Mouse (Mus musculus) hindbrain, postnatal 0 days (tissue): ENCODE measurements around the gene Abcb9. TPM values are rescaled to one million over a fixed set of nuclear protein-coding genes. Genes with fewer than 3 reads are reported as not detected.

Experiments
- ATAC-seq: fragments of 200-750 bp; cut with Nextera tagmentation; 2 replicates; pipeline ENCODE4 v1.8.0; 2017; ENCODE audit warnings: mild to moderate bottlenecking, moderate TSS enrichment, moderate library complexity
- DNase-seq: peaks from one replicate; pipeline ENCODE4 v3.0.0-alpha.2; 2015; ENCODE audit warnings: low spot score
- H3K27ac ChIP-seq: fragments of 300-500 bp; sonication (generic); 2 replicates; pipeline ENCODE4 v1.5.1; 2014; ENCODE audit warnings: mild to moderate bottlenecking
- H3K27me3 ChIP-seq: fragments of 300-500 bp; sonication (generic); 2 replicates; pipeline ENCODE4 v1.6.1; 2014; ENCODE audit warnings: low read length, mixed read lengths; ENCODE audit not compliant: insufficient read depth
- H3K36me3 ChIP-seq: fragments of 300-500 bp; sonication (generic); 2 replicates; pipeline ENCODE4 v1.6.1; 2014; ENCODE audit warnings: low read length, mixed read lengths; ENCODE audit not compliant: insufficient read depth
- H3K4me1 ChIP-seq: fragments of 300-500 bp; sonication (generic); 2 replicates; pipeline ENCODE4 v1.6.1; 2014; ENCODE audit warnings: antibody characterized with exemption, low read length, mixed read lengths; ENCODE audit not compliant: insufficient read depth
- H3K4me2 ChIP-seq: fragments of 300-500 bp; sonication (generic); 2 replicates; pipeline ENCODE4 v1.6.1; 2014; ENCODE audit warnings: low read depth, mild to moderate bottlenecking, low read length, moderate library complexity, mixed read lengths
- H3K4me3 ChIP-seq: fragments of 300-500 bp; sonication (generic); 2 replicates; pipeline ENCODE4 v1.5.1; 2014; ENCODE audit warnings: low read length
- H3K9ac ChIP-seq: fragments of 300-500 bp; sonication (generic); replicated peaks from 2 replicates; pipeline ENCODE4 v1.6.1; 2014; ENCODE audit warnings: mild to moderate bottlenecking, low read length, moderate library complexity, mixed read lengths
- H3K9me3 ChIP-seq: fragments of 300-500 bp; sonication (generic); 2 replicates; pipeline ENCODE4 v1.6.1; 2016; ENCODE audit warnings: low read length, mixed read lengths
- CTCF ChIP-seq: IDR thresholded peaks from 2 replicates; pipeline ENCODE4 v1.5.1; 2016; ENCODE audit warnings: antibody characterized with exemption, control low read depth, low read depth
- WGBS: fragments of 180-500 bp; shearing (Covaris S2); extraction: QIAGEN DNeasy Blood & Tissue Kit; methylation state at CpG from one replicate; pipeline ENCODE4 v1.1.7; 2014; 5-methylcytosine and 5-hydroxymethylcytosine counted together
- polyA plus RNA-seq: library from polyadenylated mRNA; unstranded; fragments of >200 nt; fragmentation: Nextera tagmentation; extraction: Ambion mirVana; gene quantifications from 2 replicates; pipeline ENCODE4 v1.2.1, GENCODE M21; 2015
- total RNA-seq: library from RNA; depleted of rRNA; stranded (reverse); fragments of >200 nt; gene quantifications from 2 replicates; pipeline ENCODE4 v1.2.3, GENCODE M21; 2014

The Abcb9 gene
- total and polyA plus RNA-seq, 2 experiments from 2014 or later, result 30.8 to 69.3 TPM

DNA sequence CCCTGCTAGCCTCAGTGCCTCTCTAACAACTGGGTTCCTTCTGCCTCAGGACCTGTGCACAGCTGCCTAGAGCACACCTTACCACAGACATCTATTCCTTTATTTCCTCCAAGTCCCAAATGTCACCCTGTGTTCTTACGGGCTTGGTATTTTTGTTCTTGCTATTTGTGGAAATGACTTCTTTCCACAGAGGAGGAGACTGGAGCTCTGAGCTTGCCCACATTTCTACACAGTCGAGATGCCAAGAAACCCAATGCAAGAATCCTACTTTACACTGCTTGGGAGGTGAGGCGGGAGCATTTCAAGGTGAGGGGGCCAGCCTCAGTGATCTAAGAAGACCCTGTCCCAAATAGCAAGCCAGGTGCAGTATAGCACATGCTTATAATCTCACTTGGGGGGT, 10.1 kb downstream of the Abcb9 start:
- no peak overlapping the region for H3K9ac ChIP-seq
- no peak overlapping the region for H3K27ac ChIP-seq
- ATAC-seq, result no peak
- DNase-seq, result no peak
- no peaks in the 10 kb centered on the region for H3K4me1 ChIP-seq
- no peaks in the 10 kb centered on the region for H3K9me3 ChIP-seq
- H3K4me3 ChIP-seq, result no peak overlapping the region
- H3K27me3 ChIP-seq, result no peaks in the 10 kb centered on the region
- WGBS, result 74% methylated on average over 3 of the region's 3 CpGs
- no peak for TF ChIP-seq CTCF
- H3K4me2 ChIP-seq, result no peak overlapping the region
- no peaks in the 10 kb centered on the region for H3K36me3 ChIP-seq

GRCm38 (mm10) chr5:124084588-124085173, 10.9 kb downstream of the Abcb9 start:
- no peaks in the 10 kb centered on the region for H3K36me3 ChIP-seq
- no peaks in the 10 kb centered on the region for H3K27me3 ChIP-seq
- H3K4me2 ChIP-seq, result no peak overlapping the region
- WGBS, result 31% methylated on average over 11 of the region's 11 CpGs
- H3K27ac ChIP-seq, result no peak overlapping the region
- DNase-seq (peak; percentile 87), ATAC-seq (peak; percentile 63)
- H3K4me1 ChIP-seq, result no peaks in the 10 kb centered on the region
- H3K4me3 ChIP-seq, result no peak overlapping the region
- H3K9me3 ChIP-seq, result no peaks in the 10 kb centered on the region
- H3K9ac ChIP-seq, result no peak overlapping the region
- peak; percentile 99 for TF ChIP-seq CTCF

DNA sequence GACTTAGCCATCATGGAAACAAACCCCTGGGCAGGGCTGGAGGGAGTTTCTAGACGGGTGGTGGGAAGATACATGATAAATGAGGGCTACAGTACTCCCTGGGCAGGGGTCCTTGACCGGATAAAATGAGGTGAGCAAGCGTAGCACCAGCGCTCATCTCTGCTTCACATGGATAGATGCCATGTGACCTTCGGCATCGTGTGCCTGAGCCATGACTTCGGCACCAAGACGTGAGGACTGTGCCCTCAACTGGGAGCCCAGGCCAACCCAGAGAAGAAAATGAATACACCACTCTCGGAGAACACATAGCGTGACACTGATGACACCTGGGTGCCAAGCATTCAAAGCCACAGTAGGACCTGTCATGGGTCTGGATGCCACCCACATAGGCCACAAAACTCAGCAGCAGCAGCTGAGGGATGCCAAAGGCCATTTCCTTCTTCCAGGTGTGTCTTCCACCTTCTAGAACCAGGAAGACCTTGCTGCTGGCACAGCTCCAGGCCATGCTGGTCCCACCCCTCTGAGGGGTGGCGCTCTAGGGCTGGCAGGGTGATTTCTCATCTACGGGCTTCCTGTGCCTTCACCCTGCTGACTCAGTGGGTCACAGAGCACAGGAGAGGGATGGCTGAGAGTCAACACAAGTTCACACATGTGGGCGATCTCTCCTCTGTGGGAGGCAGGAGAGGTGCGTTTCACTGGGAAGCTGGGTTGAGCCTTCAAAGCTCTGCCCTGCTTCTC, 11.6 kb downstream of the Abcb9 start:
- no peak for TF ChIP-seq CTCF
- no peak for ATAC-seq
- 80% methylated on average over 14 of the region's 14 CpGs for WGBS
- H3K4me1 ChIP-seq, result no peaks in the 10 kb centered on the region
- H3K27me3 ChIP-seq, result no peaks in the 10 kb centered on the region
- H3K4me3 ChIP-seq, result no peak overlapping the region
- no peak overlapping the region for H3K4me2 ChIP-seq
- DNase-seq, result no peak
- no peaks in the 10 kb centered on the region for H3K36me3 ChIP-seq
- no peak overlapping the region for H3K27ac ChIP-seq
- H3K9me3 ChIP-seq, result no peaks in the 10 kb centered on the region
- H3K9ac ChIP-seq, result no peak overlapping the region

DNA sequence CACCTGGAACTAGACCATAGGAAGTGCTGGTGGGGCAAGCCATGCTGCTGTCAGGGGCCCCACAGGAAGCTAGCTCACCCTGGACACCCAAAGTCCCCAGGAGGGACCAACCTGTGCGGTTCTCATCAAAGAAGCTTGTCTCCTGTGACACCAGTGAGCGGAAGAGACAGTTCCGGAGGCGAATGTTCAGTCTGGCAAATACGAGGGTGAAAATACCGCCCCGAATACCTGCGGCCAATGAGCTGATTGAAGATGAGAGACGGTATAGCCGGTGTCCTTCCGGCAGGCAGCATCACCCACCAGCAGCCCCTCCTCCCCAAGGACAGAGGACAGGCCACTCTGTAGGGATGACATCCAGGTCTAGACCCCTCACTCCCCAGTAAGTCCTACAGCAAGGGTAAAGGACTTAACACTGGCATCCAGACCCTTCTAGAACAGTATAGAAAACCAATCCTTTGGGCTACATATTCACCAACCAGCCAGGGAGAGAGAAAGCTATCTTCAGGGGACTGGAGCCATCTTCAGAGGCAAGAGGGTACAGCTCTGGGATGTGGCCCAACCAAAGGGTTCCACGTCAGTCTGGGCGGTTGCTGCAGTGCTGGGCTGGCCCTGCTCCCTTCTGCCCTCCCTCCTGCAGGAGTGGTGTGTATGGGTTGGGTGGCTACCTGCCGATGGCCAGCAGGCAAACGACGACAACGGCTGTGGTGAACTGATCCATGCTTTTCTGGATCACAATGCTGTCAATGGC, 12.5 kb downstream of the Abcb9 start:
- DNase-seq, result no peak
- H3K4me1 ChIP-seq, result 0 out of 2 replicates have a peak, but pooled peaks cover 5% of the 10 kb centered on the region
- no peaks in the 10 kb centered on the region for H3K36me3 ChIP-seq
- H3K4me3 ChIP-seq, result no peak overlapping the region
- no peaks in the 10 kb centered on the region for H3K27me3 ChIP-seq
- peak; percentile 24; the same call in 1 of the 2 replicates for TF ChIP-seq CTCF
- H3K27ac ChIP-seq, result no peak overlapping the region
- no peak for ATAC-seq
- WGBS, result 86% methylated on average over 17 of the region's 17 CpGs
- no peak overlapping the region for H3K4me2 ChIP-seq
- no peaks in the 10 kb centered on the region for H3K9me3 ChIP-seq
- H3K9ac ChIP-seq, result no peak overlapping the region

DNA sequence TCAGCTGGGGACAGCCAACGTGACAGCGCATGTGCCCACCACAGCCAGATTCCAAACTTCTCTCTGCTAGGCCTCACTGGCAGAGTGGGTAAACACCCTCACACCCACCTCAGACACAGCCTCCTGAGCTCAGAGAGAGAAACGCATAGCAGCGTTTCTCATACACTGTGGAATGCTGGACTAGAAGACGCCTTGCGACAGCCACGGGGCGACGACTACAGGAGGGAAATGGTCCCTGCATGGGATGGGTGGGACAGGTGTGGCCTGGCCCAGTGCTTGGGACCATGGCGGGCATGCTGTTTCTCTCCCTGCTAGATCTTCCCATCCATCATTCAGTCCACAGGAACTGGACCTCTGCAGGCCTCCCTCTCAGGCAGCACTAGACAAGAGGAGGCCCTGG, 13.2 kb downstream of the Abcb9 start:
- ATAC-seq (no peak), DNase-seq (no peak)
- Histone ChIP-seq H3K9ac (no peak overlapping the region), H3K27ac (no peak overlapping the region), H3K4me1 (0 out of 2 replicates have a peak, but pooled peaks cover 7% of the 10 kb centered on the region), H3K9me3 (no peaks in the 10 kb centered on the region), H3K4me2 (no peak overlapping the region), H3K36me3 (no peaks in the 10 kb centered on the region), H3K27me3 (no peaks in the 10 kb centered on the region), H3K4me3 (no peak overlapping the region)
- WGBS, result 85% methylated on average over 10 of the region's 10 CpGs
- TF ChIP-seq CTCF, result no peak

- H3K36me3 ChIP-seq, result no peaks in the 10 kb centered on the region
- H3K27me3 ChIP-seq, result no peaks in the 10 kb centered on the region
- no peak overlapping the region for H3K4me3 ChIP-seq
- H3K27ac ChIP-seq, result no peak overlapping the region
- H3K9ac ChIP-seq, result no peak overlapping the region
- DNase-seq (no peak), ATAC-seq (no peak)
- no peak overlapping the region for H3K4me2 ChIP-seq
- TF ChIP-seq CTCF, result no peak
- WGBS, result 90% methylated on average over 17 of the region's 17 CpGs
- no peaks in the 10 kb centered on the region for H3K9me3 ChIP-seq
- H3K4me1 ChIP-seq, result peaks cover 7% of the 10 kb centered on the region; the same call in 1 of the 2 replicates
Observed at GRCm38 (mm10) chr5:124079880-124080279, 15.7 kb downstream of the Abcb9 start.
